Mouse (Mus musculus) megakaryocyte, embryonic 14.5 days (primary cell): ENCODE measurements at regions not wholly inside any gene's neighbourhood (a gene's known extent, or its start where the extent isn't known, plus 50 kb on each side); places are given as distances from the start of the nearest gene placed in this dataset.

Experiments
- H3K27me3 ChIP-seq: replicated peaks from 2 replicates; pipeline ENCODE3; 2012; ENCODE audit warnings: inconsistent platforms
- H3K36me3 ChIP-seq: replicated peaks from 2 replicates; pipeline ENCODE3; 2012; ENCODE audit warnings: low read length, inconsistent platforms, mixed read lengths
- H3K4me1 ChIP-seq: 2 replicates; pipeline ENCODE4 v1.6.1; 2012; ENCODE audit warnings: inconsistent platforms
- H3K4me3 ChIP-seq: replicated peaks from 2 replicates; pipeline ENCODE3; 2012; ENCODE audit warnings: moderate library complexity, mild to moderate bottlenecking, inconsistent platforms
- H3K9me3 ChIP-seq: 2 replicates; pipeline ENCODE4 v1.6.1; 2012; ENCODE audit warnings: inconsistent platforms
- FLI1 ChIP-seq: IDR thresholded peaks from 2 replicates; pipeline ENCODE4 v1.6.1; 2012; ENCODE audit warnings: low read length, inconsistent platforms, mixed read lengths
- GATA1 ChIP-seq: IDR thresholded peaks from 3 replicates; pipeline ENCODE4 v1.6.1; 2012; ENCODE audit warnings: mixed read lengths, low read length, inconsistent platforms, borderline replicate concordance

- H3K36me3 ChIP-seq = no peaks in the 10 kb centered on the region
- peaks cover 4% of the 10 kb centered on the region; the same call in 1 of the 2 replicates for H3K9me3 ChIP-seq
- H3K4me3 ChIP-seq = peak overlapping the region; percentile 64
- TF ChIP-seq FLI1 (no peak), GATA1 (no peak)
- peaks cover 4% of the 10 kb centered on the region; the same call in 1 of the 2 replicates for H3K4me1 ChIP-seq
- H3K27me3 ChIP-seq = no peaks in the 10 kb centered on the region
These were observed 656.3 kb downstream of the Kcnj2 start for GRCm38 (mm10) chr11:111722276-111722675.

- Histone ChIP-seq H3K4me1 (no peaks in the 10 kb centered on the region), H3K27me3 (no peaks in the 10 kb centered on the region), H3K9me3 (peaks cover 4% of the 10 kb centered on the region; the same call in 1 of the 2 replicates), H3K4me3 (no peak overlapping the region), H3K36me3 (no peaks in the 10 kb centered on the region)
- TF ChIP-seq GATA1 = no peak
- TF ChIP-seq FLI1 = no peak
These were observed 662.2 kb downstream of the Kcnj2 start for GRCm38 (mm10) chr11:111728148-111728547.

DNA sequence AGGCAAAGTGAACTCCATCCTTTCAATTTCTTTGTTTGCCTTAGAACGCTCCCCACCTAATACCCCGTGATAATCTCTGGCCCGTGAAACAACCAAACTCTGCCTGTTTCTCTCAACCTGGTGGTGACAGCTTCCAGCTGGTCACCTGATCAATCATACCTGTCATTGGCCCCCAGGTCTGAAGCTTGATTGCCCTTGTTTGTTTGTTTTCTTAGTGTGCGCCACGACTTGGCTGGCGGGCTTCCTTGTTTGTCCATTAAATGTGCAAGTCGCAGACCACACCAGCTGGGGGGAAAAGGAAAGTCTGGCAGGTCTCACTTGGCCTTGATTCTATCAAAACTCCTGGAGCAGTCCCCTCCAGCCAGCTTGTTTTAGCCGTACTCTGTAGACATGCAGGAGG lies 666.1 kb downstream of the Kcnj2 start:
- Histone ChIP-seq H3K36me3 (no peaks in the 10 kb centered on the region), H3K4me1 (no peaks in the 10 kb centered on the region), H3K9me3 (no peaks in the 10 kb centered on the region), H3K27me3 (no peaks in the 10 kb centered on the region), H3K4me3 (no peak overlapping the region)
- TF ChIP-seq FLI1 (no peak), GATA1 (no peak)

- TF ChIP-seq GATA1 (no peak), FLI1 (no peak)
- no peak overlapping the region for H3K4me3 ChIP-seq
- H3K27me3 ChIP-seq = no peaks in the 10 kb centered on the region
- no peaks in the 10 kb centered on the region for H3K9me3 ChIP-seq
- H3K4me1 ChIP-seq = no peaks in the 10 kb centered on the region
- H3K36me3 ChIP-seq = no peaks in the 10 kb centered on the region
These were observed 669.5 kb downstream of the Kcnj2 start for GRCm38 (mm10) chr11:111735446-111735845.

GRCm38 (mm10) chr11:111735961-111736360 lies 670.0 kb downstream of the Kcnj2 start:
- no peaks in the 10 kb centered on the region for H3K4me1 ChIP-seq
- no peak for TF ChIP-seq GATA1
- no peak for TF ChIP-seq FLI1
- no peaks in the 10 kb centered on the region for H3K36me3 ChIP-seq
- H3K27me3 ChIP-seq = no peaks in the 10 kb centered on the region
- H3K9me3 ChIP-seq = no peaks in the 10 kb centered on the region
- H3K4me3 ChIP-seq = no peak overlapping the region

DNA sequence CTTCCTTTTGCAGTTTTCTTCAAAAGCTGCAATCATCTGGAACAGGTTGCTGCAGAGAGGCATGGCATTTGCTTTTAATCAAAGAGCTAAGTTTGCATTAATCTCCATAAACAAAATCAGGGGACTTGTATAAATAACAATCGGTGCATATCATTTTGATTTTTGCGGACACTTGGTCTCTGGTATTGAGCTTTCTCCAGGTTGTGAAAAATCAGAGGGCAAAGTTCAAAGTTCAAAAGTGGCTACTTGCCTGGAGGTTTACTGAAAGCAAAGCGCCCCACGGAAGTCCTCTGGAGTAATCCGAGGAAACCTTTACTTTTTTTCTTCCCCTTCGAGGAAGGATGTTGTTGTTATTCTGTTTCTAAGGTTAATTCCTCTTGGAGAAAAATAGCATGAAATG lies 677.4 kb downstream of the Kcnj2 start:
- H3K36me3 ChIP-seq = no peaks in the 10 kb centered on the region
- TF ChIP-seq GATA1 = no peak
- TF ChIP-seq FLI1 = no peak
- no peaks in the 10 kb centered on the region for H3K4me1 ChIP-seq
- no peak overlapping the region for H3K4me3 ChIP-seq
- no peaks in the 10 kb centered on the region for H3K9me3 ChIP-seq
- H3K27me3 ChIP-seq = no peaks in the 10 kb centered on the region

DNA sequence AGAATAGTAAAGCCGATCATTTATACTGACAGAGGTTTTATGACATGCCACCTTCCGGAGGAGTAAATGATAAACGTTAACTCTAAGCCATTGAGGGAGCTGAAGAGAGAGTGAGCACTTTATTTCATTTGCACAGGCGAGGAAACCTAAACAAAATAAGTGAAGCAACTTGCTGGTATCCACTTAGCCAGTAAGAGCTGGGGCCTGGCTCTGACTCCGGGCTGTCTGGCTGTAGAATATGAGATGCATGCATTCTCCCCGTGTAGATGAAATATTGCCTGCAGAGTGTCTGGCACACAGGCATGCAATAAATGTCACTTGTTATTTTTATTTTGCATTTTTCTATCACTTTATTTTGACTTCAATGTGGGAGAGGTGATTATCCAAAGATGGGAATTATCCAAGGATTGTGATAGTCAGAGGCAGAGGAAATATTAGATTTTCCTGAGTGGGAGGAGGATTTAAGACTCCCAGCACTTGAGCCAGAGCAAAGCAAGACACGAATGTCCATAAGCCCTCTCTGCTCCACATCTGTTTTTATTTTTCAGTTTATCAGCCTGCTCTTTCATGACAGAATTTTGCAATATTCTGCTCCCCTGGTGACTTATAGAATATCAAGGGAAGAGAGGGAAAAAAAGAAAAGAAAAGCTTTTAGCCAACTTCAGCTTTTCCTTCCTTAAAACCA lies 681.4 kb downstream of the Kcnj2 start:
- Histone ChIP-seq H3K36me3 (no peaks in the 10 kb centered on the region), H3K9me3 (no peaks in the 10 kb centered on the region), H3K27me3 (no peaks in the 10 kb centered on the region), H3K4me1 (no peaks in the 10 kb centered on the region), H3K4me3 (no peak overlapping the region)
- TF ChIP-seq FLI1 (no peak), GATA1 (no peak)

GRCm38 (mm10) chr11:111747947-111748322 lies 682.0 kb downstream of the Kcnj2 start:
- no peak for TF ChIP-seq FLI1
- no peak for TF ChIP-seq GATA1
- H3K36me3 ChIP-seq = no peaks in the 10 kb centered on the region
- no peaks in the 10 kb centered on the region for H3K27me3 ChIP-seq
- H3K9me3 ChIP-seq = no peaks in the 10 kb centered on the region
- no peak overlapping the region for H3K4me3 ChIP-seq
- no peaks in the 10 kb centered on the region for H3K4me1 ChIP-seq

DNA sequence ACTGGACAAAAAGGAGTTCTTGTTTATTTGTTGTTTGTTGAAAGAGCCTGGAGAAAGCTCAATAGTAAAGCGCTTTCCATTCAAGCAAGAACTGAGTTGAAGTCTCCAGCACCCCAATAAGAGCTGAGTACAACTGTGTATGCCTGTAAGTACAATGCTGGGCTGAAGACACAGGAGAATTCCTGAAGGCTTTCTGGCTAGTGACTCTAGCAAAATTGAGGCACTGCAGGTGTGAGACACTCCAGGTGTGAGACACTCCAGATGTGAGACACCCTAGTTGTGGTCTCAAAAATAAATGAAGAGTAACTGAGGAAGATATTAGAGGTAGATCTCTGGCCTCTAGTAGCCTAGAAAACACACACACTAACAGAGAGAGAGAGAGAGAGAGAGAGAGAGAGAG lies 682.5 kb downstream of the Kcnj2 start:
- Histone ChIP-seq H3K4me1 (no peaks in the 10 kb centered on the region), H3K9me3 (no peaks in the 10 kb centered on the region), H3K27me3 (no peaks in the 10 kb centered on the region), H3K36me3 (no peaks in the 10 kb centered on the region), H3K4me3 (no peak overlapping the region)
- no peak for TF ChIP-seq GATA1
- TF ChIP-seq FLI1 = no peak

- Histone ChIP-seq H3K36me3 (no peaks in the 10 kb centered on the region), H3K4me1 (no peaks in the 10 kb centered on the region), H3K4me3 (no peak overlapping the region), H3K27me3 (no peaks in the 10 kb centered on the region), H3K9me3 (no peaks in the 10 kb centered on the region)
- TF ChIP-seq FLI1 = no peak
- TF ChIP-seq GATA1 = no peak
These were observed 688.8 kb downstream of the Kcnj2 start for GRCm38 (mm10) chr11:111754735-111755134.
